Mouse (Mus musculus): ENCODE measurements around the gene V1ra8.
"Not testable (repeated sequence)": the region's sequence is repeated elsewhere in the genome, so short reads cannot be mapped to it uniquely, and the experiment has no call there.

The V1ra8 gene

DNA sequence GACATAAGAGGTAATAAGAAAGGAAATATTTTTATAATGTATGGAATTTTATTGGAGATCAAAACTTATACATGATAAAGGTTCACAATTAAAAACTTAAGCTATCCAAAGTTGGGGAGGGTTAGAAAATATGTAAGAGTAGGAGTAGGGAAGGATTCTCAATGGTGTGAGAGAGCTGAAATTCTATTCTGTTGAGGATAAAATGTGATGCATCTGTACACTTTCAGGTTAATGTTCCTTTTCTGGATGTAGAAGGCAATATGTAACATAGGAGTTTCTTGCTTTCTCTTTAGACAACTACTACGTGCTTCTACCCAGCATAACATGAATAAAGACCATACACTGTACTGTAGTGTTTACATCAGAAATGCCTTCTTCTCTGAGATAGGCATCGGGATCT is at the start of gene V1ra8:
V1ra8 (plus strand) TSS at position 301 of the 400 bp plus-strand sequence.
- DNase-seq (ENCODE audit: extremely low spot score): not testable (repeated sequence)

DNA sequence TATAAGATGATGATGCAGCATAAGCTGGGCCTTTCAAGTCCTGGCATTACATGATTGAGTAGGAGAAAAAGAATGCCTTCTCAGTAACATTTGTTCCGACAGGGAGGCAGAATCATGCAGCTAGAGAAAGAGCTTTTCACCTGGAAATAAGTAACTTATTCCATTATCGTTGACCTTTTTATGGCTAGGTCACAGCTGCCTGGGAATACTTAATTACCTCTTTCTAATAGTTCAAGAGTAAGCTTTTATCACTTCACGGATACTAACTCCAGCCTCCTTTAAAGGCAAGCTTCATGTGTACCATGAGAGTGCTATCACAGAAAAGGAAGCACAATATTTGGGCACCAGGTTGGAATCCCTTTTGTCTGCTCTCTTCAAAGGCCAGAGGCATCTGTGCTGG is 42.5 kb upstream of the V1ra8 start:
- no peak for DNase-seq (ENCODE audit: extremely low spot score)

DNA sequence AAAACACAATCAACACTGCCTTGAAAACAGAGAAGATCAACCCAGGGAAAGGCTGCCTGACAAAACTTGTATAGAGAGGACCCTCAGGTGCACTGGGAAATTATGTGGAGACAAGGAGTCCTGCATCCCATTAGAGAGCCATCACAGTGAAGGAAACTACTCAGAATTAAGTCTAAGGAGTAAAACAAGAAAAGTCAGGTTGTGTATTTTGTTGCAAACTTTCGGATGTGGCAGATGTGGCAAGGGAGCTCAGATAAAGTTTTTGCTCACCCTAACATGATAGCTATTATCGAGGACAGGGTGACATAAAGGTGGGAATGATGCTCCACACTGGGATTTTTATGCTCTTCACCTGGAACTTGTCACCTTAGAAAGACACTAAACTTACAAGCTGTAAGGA is 28.1 kb upstream of the V1ra8 start, which contains the start of gene Vmn1r52:
Vmn1r52 (plus strand) TSS at position 301 of the 400 bp plus-strand sequence.
- DNase-seq (ENCODE audit: extremely low spot score): no peak

DNA sequence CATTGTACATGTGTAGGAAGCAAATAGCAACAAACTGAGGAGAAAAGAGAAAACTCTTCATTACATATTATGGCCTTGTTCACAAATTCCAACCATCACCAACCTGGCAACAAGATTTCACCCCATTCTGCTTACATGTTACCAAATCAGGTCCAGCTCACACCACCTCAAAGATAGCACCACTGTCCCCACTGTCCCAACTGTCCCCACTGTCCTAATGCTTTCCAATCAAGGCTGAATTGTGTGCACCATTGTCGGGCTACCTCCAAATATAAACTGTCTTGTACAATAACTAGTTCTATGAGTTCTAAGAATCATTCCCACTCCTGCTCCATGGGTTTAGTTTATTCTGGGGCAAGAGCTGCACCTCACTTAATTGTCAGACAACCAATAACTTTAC is 21.7 kb downstream of the V1ra8 start, which contains the start of gene Vmn1r53:
Vmn1r53 (minus strand) TSS at position 101 of the 400 bp plus-strand sequence.
- DNase-seq (ENCODE audit: extremely low spot score): no peak

DNA sequence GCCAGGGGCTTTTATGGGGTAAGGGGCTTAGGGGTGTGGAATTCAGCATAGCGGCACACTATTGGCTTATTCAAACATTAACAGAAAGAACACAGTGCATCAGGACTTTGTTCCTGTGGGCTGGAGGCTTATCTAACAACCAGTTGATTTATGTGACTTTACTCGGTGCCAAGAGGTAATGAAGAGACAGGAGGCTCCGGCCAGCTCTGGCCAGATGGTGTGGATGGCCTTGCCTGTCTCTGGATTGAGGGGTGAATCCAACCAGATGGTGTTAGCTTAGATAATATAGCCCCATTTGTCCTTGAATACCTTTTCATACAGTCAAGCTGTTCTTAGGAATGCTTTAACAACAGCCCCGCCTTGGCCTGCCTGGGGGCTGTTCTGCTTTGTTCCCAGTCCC is 29.5 kb downstream of the V1ra8 start:
- DNase-seq (ENCODE audit: extremely low spot score): not testable (repeated sequence)

DNA sequence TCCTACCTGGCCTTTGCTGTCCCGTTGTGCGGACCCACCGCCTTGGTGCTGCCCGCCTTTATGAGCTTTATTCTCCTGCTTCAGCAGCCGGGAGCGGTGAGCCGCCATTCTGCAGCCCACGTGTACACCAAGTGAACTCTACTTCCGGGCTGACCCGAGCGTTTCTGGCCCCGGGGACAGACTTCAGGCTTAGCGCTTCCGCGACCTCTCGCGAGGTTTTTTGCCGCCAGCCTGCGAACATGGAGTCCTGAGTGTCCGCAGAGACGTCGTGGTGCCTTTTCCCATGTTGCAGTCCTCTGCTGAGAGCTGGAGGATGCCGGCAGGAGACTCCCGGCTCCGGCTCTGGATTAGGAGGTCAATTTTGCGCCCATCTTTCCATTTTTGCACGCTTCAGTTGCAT is 30.1 kb downstream of the V1ra8 start:
- no peak for DNase-seq (ENCODE audit: extremely low spot score)

DNA sequence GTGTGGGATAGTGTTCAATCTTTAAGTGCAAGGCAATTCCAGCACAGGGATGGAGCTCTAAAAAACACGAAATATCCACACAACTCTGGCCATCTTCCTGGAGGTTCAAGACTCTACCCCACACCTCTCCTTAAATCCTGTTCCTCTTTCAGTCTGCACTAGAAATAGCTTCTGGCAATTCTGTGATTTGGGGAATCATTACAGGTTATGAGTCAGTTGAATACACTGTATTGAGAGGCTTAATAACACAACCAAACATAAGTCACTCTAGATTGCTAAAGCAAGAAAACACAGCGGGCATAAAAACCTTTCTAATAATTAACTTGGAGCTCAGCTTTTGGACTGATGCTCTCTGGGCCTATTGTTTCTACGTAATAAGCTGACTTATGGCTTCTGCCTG is 41.4 kb downstream of the V1ra8 start:
- DNase-seq (ENCODE audit: extremely low spot score): no peak

DNA sequence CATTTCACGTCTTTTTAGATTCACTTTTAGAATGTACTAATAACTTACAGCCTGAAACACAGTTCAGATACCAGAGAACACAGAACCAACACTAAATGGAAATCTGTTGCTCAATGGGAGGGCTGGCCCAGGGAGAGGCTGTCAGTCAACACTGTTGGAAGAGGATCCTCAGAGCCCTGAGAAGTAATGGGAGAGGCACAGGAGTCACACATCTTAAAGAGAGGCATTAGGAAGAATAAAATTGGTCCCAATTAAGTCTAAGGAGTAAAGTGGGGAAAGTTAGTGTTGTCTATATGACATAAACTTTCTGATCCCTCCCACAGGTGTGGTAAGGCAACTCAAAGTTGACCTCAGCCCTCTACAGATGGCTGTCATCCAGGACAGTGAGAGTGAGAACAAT is 43.4 kb downstream of the V1ra8 start, which contains the start of gene Vmn1r54:
Vmn1r54 (plus strand) TSS at position 301 of the 400 bp plus-strand sequence.
- no peak for DNase-seq (ENCODE audit: extremely low spot score)

Data from embryo, embryonic 9.5 days (tissue).